In the genomic region with DNA sequence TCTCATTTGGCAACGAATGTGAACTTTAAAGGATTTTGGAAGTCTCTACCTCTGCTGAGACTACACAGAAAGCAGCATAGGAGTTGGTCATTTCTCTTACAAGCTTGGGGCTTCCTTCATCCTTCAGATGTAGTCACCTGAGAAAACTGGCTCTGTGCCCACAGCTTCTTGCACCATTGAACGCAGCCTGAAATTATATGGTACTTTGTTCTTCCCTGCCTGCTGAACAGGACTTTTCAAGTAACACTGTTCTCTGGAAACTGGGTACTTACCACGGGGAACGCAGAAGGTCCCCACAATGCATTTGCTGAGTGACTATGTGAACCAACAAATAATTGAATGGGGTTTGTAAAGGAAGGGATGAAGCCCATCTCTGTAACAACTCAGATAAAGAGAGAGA, we compare ENCODE assay signal across 8 mouse cellular contexts. TPM values are rescaled to one million over a fixed set of nuclear protein-coding genes. Genes with fewer than 3 reads are reported as not detected.
DNase-seq lines count a peak whose midpoint lies in the region; ATAC-seq and TF ChIP-seq lines count a peak whose summit lies in the region.

No protein-coding gene starts in this region.

- peaks cover 19% of the 10 kb centered on the region for H3K27me3 ChIP-seq in megakaryocyte, embryonic 14.5 days (replicated peaks)
- no peaks in the 10 kb centered on the region for H3K27me3 ChIP-seq in hindbrain, embryonic 10.5 days (ENCODE audit: insufficient read depth, poor library complexity, severe bottlenecking)
- no peaks in the 10 kb centered on the region for H3K27me3 ChIP-seq in limb, embryonic 14.5 days (ENCODE audit: control insufficient read depth, insufficient read depth, low read length)
- no peaks in the 10 kb centered on the region for H3K27me3 ChIP-seq in stomach, embryonic 16.5 days (ENCODE audit: control insufficient read depth, insufficient read depth, low read length)

- peaks cover 40% of the 10 kb centered on the region for H3K4me1 ChIP-seq in megakaryocyte, embryonic 14.5 days
- peaks cover 11% of the 10 kb centered on the region for H3K4me1 ChIP-seq in hindbrain, embryonic 10.5 days (replicated peaks)
- no peaks in the 10 kb centered on the region for H3K4me1 ChIP-seq in limb, embryonic 14.5 days (ENCODE audit: control insufficient read depth, insufficient read depth, low read length)
- H3K4me1 ChIP-seq in stomach, embryonic 16.5 days (ENCODE audit: control insufficient read depth, insufficient read depth, low read length), result peaks cover 4% of the 10 kb centered on the region; the same call in 1 of the 2 replicates

- H3K4me2 ChIP-seq in limb, embryonic 14.5 days (replicated peaks; ENCODE audit: low read depth, low read length, severe bottlenecking), result peak overlapping the region; percentile 55
- H3K4me2 ChIP-seq in stomach, embryonic 16.5 days (ENCODE audit: low read depth, low read length), result peak overlapping the region; percentile 78

- peak overlapping the region; percentile 80; the same call in 1 of the 2 replicates for H3K27ac ChIP-seq in hindbrain, embryonic 10.5 days
- no peak overlapping the region for H3K27ac ChIP-seq in limb, embryonic 14.5 days (replicated peaks; ENCODE audit: low read depth, low read length)
- no peak overlapping the region for H3K27ac ChIP-seq in stomach, embryonic 16.5 days (ENCODE audit: low read length)

- TF ChIP-seq POLR2A in limb, embryonic 14.5 days (IDR thresholded peaks at IDR 0.05; ENCODE audit: borderline replicate concordance, extremely low read depth, insufficient read depth, insufficient read length), result no peak

- DNase-seq in hindbrain, embryonic 10.5 days (ENCODE audit: low spot score), result no peak
- DNase-seq in limb, embryonic 14.5 days (ENCODE audit: low spot score), result peak; percentile 8
- DNase-seq in ovary, adult 18-20 months (ENCODE audit: low spot score), result no peak
- no peak for DNase-seq in cerebellum, adult 11-12 months
- DNase-seq in embryo, embryonic 9.5 days (ENCODE audit: extremely low spot score), result no peak

- 91% methylated on average over 4 of the region's 4 CpGs for WGBS in hindbrain, embryonic 10.5 days
- 71% methylated on average over 4 of the region's 4 CpGs for WGBS in limb, embryonic 14.5 days
- WGBS in stomach, embryonic 16.5 days, result 80% methylated on average over 4 of the region's 4 CpGs

- no peak for ATAC-seq in megakaryocyte, adult 5-6 weeks (ENCODE audit: poor library complexity, severe bottlenecking)
- no peak for ATAC-seq in limb, embryonic 14.5 days (ENCODE audit: low FRiP score, low read depth)
- ATAC-seq in stomach, embryonic 16.5 days (ENCODE audit: insufficient read depth, low FRiP score), result no peak

- no peaks in the 10 kb centered on the region for H3K9me3 ChIP-seq in megakaryocyte, embryonic 14.5 days
- no peaks in the 10 kb centered on the region for H3K9me3 ChIP-seq in hindbrain, embryonic 10.5 days
- no peaks in the 10 kb centered on the region for H3K9me3 ChIP-seq in limb, embryonic 14.5 days (ENCODE audit: control insufficient read depth, low read length)
- H3K9me3 ChIP-seq in stomach, embryonic 16.5 days (replicated peaks; ENCODE audit: control insufficient read depth, low read length), result no peaks in the 10 kb centered on the region

- peak overlapping the region; percentile 90 for H3K4me3 ChIP-seq in megakaryocyte, embryonic 14.5 days (replicated peaks)
- H3K4me3 ChIP-seq in hindbrain, embryonic 10.5 days, result peak overlapping the region; percentile 46
- peak overlapping the region; percentile 33; the same call in 1 of the 2 replicates for H3K4me3 ChIP-seq in limb, embryonic 14.5 days (replicated peaks; ENCODE audit: low read length)
- H3K4me3 ChIP-seq in stomach, embryonic 16.5 days (replicated peaks; ENCODE audit: low read length), result peak overlapping the region; percentile 44

- no peak overlapping the region for H3K9ac ChIP-seq in limb, embryonic 14.5 days (ENCODE audit: low read depth, low read length, severe bottlenecking)
- no peak overlapping the region for H3K9ac ChIP-seq in stomach, embryonic 16.5 days (ENCODE audit: low read length)

- no peaks in the 10 kb centered on the region for H3K36me3 ChIP-seq in megakaryocyte, embryonic 14.5 days (replicated peaks; ENCODE audit: low read length)
- H3K36me3 ChIP-seq in hindbrain, embryonic 10.5 days, result no peaks in the 10 kb centered on the region
- no peaks in the 10 kb centered on the region for H3K36me3 ChIP-seq in limb, embryonic 14.5 days (ENCODE audit: control insufficient read depth, insufficient read depth, low read length)
- no peaks in the 10 kb centered on the region for H3K36me3 ChIP-seq in stomach, embryonic 16.5 days (ENCODE audit: control insufficient read depth, insufficient read depth, low read length)

RNA-seq across cellular contexts. Expression of a gene that starts 0.5 kb away (rescaled TPM):
- polyA plus RNA-seq in megakaryocyte, embryonic 14.5 days (2012; ENCODE audit: insufficient read depth, low replicate concordance), result 0.06 TPM in 1 of 2 replicates, not detected in the other
- total RNA-seq in megakaryocyte, adult 5-6 weeks (2015), result 0.05 TPM in 1 of 2 replicates, not detected in the other
- under 0.01 TPM in 1 of 2 replicates, not detected in the other for total RNA-seq in megakaryocyte, adult 5-6 weeks (2017)
- polyA plus RNA-seq in hindbrain, embryonic 10.5 days (2016; fragmentation: Nextera tagmentation; extraction: Ambion mirVana), result 6.2 and 7.1 TPM in 2 replicates
- polyA plus RNA-seq in limb, embryonic 14.5 days (2012; rRNA removed), result 12.1 and 16.6 TPM in 2 replicates
- polyA plus RNA-seq in limb, embryonic 14.5 days (2014; fragmentation: Nextera tagmentation; extraction: Ambion mirVana), result 5.6 and 7.8 TPM in 2 replicates
- polyA plus RNA-seq in stomach, embryonic 16.5 days (2015; fragmentation: Nextera tagmentation; extraction: Ambion mirVana), result 4.9 TPM in 2 replicates

RNA-seq across cellular contexts. Expression of a gene that starts 13.2 kb away (rescaled TPM):
- polyA plus RNA-seq in megakaryocyte, embryonic 14.5 days (2012; ENCODE audit: insufficient read depth, low replicate concordance), result 0.60 and 1.9 TPM in 2 replicates
- total RNA-seq in megakaryocyte, adult 5-6 weeks (2015), result 45.3 and 48.0 TPM in 2 replicates
- 51.3 and 56.5 TPM in 2 replicates for total RNA-seq in megakaryocyte, adult 5-6 weeks (2017)
- 28.5 and 29.4 TPM in 2 replicates for polyA plus RNA-seq in hindbrain, embryonic 10.5 days (2016; fragmentation: Nextera tagmentation; extraction: Ambion mirVana)
- 37.3 and 44.7 TPM in 2 replicates for polyA plus RNA-seq in limb, embryonic 14.5 days (2012; rRNA removed)
- polyA plus RNA-seq in limb, embryonic 14.5 days (2014; fragmentation: Nextera tagmentation; extraction: Ambion mirVana), result 44.1 and 45.6 TPM in 2 replicates
- 35.7 and 37.7 TPM in 2 replicates for polyA plus RNA-seq in stomach, embryonic 16.5 days (2015; fragmentation: Nextera tagmentation; extraction: Ambion mirVana)

Comparison
In these comparisons a context has a peak if more than half of its experiments do, and no peak if none do; other contexts are left out.
1. H3K4me3 ChIP-seq: peak in every context shown above with its lines; median percentile 90 in megakaryocyte, embryonic 14.5 days; 46 in hindbrain, embryonic 10.5 days; 44 in stomach, embryonic 16.5 days; 33 in limb, embryonic 14.5 days.
2. RNA of a gene that starts 13.2 kb away (polyA plus RNA-seq): 37.3 to 45.6 TPM in limb, embryonic 14.5 days, 35.7 to 37.7 TPM in stomach, embryonic 16.5 days and 28.5 to 29.4 TPM in hindbrain, embryonic 10.5 days; 0.60 to 1.9 TPM in megakaryocyte, embryonic 14.5 days; every median in the first group is over 10 times any median in the second.